Mouse (Mus musculus) adrenal gland, adult 18-20 months (tissue): Measurements from ENCODE around the gene Hnrnpd. TPM values are rescaled to one million over a fixed set of nuclear protein-coding genes. Genes with fewer than 3 reads are reported as not detected.
A peak's percentile ranks its signal among the peaks of the same experiment; 100 is the strongest.

ENCODE experiments used
- DNase-seq, 2 experiments: peaks; one replicate each; pipeline ENCODE4 v3.0.0; 2021 to 2022; ENCODE audit warnings: low spot score in 2 of 2
- total RNA-seq, 2 experiments: library from RNA; stranded (reverse); gene quantifications; 1 replicate in 1 of 2; 2 replicates in 1 of 2; pipeline ENCODE4 v1.2.3; 2021

Gene Hnrnpd
- total RNA-seq, 2 experiments from 2014 or later: 82.5 to 88.8 TPM

- DNase-seq: no peak
Measured at GRCm38 (mm10) chr5:99959960-99960359, 18.8 kb downstream of the Hnrnpd start.

- no peak for DNase-seq
Measured at GRCm38 (mm10) chr5:99959236-99959936, 19.4 kb downstream of the Hnrnpd start.

- DNase-seq: no peak
Measured at GRCm38 (mm10) chr5:99958666-99959065, 20.1 kb downstream of the Hnrnpd start.

DNA sequence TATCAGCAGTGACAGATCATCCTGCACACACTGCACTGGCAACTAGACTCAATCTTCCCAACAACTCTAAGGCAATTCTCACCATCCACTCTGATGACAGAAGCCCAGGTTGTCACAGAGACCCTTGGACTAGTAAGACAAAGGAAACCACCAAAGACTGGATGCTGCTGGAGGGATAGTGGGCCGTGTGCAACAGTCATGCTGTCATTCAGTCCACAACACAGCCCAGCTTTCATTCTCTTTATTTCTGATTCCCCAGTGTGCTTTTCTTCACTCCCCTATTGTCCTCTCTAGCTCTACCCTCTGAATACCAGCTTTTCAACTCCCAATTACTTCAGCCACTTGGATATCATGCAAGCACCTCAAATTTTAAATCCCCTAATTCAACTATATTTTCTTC, 24.9 kb downstream of the Hnrnpd start:
- DNase-seq: no peak

- no peak for DNase-seq
Measured at GRCm38 (mm10) chr5:99952513-99952912, 26.2 kb downstream of the Hnrnpd start.

GRCm38 (mm10) chr5:99941776-99942502, 36.8 kb downstream of the Hnrnpd start:
- peak in 1 of 2 experiments; percentile 19 for DNase-seq

DNA sequence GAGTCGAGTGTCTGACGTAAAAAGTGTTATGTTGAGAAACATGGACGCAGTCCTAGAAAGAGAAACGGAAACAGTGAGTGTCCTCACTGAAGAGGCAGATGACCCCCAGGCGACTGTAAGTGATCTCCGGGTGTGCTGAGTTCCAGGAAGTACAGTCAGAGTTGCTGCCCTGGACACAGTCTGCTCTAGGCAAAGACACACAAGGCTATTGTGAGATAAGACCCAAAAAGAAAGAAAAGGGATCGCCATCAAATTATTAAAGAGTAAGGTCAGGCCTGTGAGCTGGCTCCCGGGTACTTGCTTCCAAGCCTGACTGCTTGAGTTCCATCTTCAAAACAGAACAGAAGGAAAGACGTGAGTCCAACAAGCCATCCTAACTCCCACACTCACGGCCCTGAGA, 37.5 kb downstream of the Hnrnpd start:
- DNase-seq: no peak

- DNase-seq: no peak
Measured at GRCm38 (mm10) chr5:99939440-99939839, 39.3 kb downstream of the Hnrnpd start.

GRCm38 (mm10) chr5:99931910-99932309, 46.8 kb downstream of the Hnrnpd start:
- no peak for DNase-seq

DNA sequence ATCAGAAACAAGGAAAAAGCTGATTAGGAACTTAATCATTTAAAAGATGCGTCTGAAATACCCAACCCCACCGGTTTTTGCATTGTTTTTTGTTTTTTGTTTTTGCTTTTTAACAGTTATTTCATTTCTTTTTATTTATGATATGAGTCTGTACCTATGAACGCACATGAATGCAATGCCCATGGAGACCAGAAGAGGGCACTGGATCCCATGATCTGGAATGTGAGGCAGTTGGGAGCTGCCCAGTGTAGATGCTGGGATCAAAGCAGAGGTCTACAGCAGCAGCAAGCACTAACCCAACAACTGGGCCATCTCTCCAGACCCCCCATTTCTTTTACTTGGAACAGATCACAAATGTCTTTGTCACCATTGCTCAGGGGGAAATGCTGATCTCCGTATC, 50.8 kb downstream of the Hnrnpd start:
- peak; percentile 44 to 57 for DNase-seq

GRCm38 (mm10) chr5:99922033-99922432, 56.7 kb downstream of the Hnrnpd start:
- no peak for DNase-seq

DNA sequence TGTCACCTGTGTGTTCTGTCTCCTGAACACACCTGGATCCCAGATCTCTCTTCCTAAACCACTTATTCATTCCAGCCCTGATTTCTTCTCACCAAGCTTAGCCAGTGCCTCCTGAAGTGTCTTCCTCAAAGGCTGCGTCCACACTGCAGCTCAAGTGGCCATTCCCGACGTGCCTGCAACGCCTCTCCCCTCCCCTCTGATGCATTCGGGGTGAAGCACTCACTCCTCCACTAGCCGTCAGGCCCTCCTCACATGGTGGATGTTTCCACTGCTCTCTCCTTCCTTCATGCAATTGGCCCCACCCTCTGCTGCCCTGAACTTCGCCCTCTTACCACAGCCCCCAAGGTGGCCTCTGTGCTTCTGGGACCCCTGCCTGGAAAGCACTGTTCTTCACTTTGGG, 63.2 kb downstream of the Hnrnpd start:
- no peak for DNase-seq

- peak; percentile 92 to 93 for DNase-seq
Measured at GRCm38 (mm10) chr5:99906181-99906956, 72.4 kb downstream of the Hnrnpd start, which contains the start of gene Vamp9. Gene Vamp9, plus strand, starts transcription at chr5:99906254.

Other genes with a start within 250 kb of the Hnrnpd start
- 10 to 100 TPM; 10.4 to 13.3 TPM for gene Rasgef1b, start 249.9 kb downstream of the Hnrnpd start, total RNA-seq
- gene Vamp9, start 72.7 kb downstream of the Hnrnpd start, total RNA-seq: under 1 TPM; 0.48 to 0.63 TPM
- gene 4930524J08Rik, start 123 bp upstream of the Hnrnpd start, total RNA-seq: 1 to 10 TPM; 1.8 to 2.0 TPM
- gene Hnrnpdl, start 60.7 kb upstream of the Hnrnpd start, total RNA-seq: 100 to 1,000 TPM in 1 of 2 experiments, 10 to 100 TPM in 1; 89.6 to 124 TPM
- gene Enoph1, start 61.0 kb upstream of the Hnrnpd start, total RNA-seq: 10 to 100 TPM; 28.4 to 35.4 TPM
- gene Tmem150c, start 180.9 kb upstream of the Hnrnpd start, total RNA-seq: 10 to 100 TPM in 1 of 2 experiments, 1 to 10 TPM in 1; 7.5 to 18.3 TPM